Mouse (Mus musculus): ENCODE results near the gene H2-Ab1. TPM values are rescaled to one million over a fixed set of nuclear protein-coding genes. Genes with fewer than 3 reads are reported as not detected.
"Not testable (repeated sequence)": the region's sequence is repeated elsewhere in the genome, so short reads cannot be mapped to it uniquely, and the experiment has no call there.

H2-Ab1 gene
- polyA plus RNA-seq, 1 experiment from 2014 or later: 42.0 TPM

DNA sequence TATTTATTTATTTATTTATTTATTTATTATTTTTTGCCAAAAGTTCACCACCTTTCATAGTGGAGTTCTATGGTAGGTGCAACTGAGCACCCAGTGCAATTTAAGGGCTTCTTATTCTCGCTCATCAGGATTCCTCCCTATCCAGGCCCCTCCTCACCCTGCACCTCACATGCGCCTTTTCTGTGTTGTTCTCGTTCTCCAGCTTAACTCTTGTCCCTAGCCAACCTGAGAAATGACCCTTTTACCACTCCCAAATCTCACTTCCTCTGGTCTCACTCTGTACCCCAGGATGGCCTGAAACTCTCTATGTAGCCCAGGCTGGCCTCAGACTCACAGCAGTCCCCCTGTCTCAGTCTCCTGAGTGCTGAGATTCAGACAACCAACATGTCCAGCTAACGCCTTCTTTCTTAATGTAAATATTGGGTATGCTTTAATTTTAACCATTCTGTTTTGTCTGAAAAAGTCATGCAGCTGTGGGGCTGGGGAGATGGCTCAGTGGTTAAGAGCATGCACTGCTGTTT lies 44.2 kb downstream of the H2-Ab1 start:
- 87% methylated on average over 4 of the region's 4 CpGs for WGBS
- ATAC-seq (ENCODE audit: borderline replicate concordance, extremely low read depth, low FRiP score, low TSS enrichment): no peak
- no peak overlapping the region for H3K9ac ChIP-seq

DNA sequence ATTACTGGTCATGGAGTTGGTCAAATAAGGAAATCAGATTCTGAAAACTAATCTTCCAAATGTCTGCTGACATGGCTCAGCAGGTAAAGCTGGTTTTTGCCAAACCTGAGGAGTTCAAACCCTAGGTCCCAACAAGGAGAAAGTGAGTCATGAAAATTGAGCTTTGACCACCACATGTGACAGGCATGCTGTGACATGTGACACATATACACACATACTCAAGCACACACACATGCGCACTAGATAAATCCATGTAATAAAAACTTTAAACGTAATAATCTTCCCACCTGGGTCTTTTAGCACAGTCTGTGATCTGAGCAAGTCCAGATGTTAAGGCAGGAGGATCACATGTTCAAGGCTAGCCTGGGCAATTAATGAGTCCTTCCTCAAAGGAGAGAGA lies 46.3 kb downstream of the H2-Ab1 start:
- 78% methylated on average over 2 of the region's 2 CpGs for WGBS

More for the DNA sequence above, 44.2 kb downstream of the H2-Ab1 start:
- Histone ChIP-seq H3K4me2 (no peak overlapping the region), H3K36me3 (no peaks in the 10 kb centered on the region), H3K27ac (no peak overlapping the region), H3K27me3 (no peaks in the 10 kb centered on the region), H3K9me3 (no peaks in the 10 kb centered on the region), H3K4me3 (no peak overlapping the region), H3K4me1 (no peaks in the 10 kb centered on the region)

DNA sequence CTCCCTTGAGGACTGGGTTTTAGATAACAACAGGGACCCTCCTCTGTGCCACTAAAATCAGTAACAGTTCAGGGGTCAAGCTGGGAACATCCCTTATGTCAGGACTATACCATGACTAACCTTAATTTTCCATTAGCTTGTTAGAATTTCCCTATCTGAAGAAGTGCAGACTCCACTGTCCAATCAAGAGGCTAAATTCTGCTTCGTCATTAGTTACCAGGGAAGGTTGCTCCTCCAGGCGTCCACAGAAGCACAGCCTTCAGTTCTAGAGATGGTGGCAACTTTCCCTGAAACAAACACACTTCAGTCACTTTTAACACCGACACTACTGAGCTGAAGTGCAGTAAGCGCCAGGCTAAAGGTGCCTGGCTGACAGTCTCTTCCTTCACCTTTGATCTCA lies 47.3 kb downstream of the H2-Ab1 start:
- Histone ChIP-seq H3K27me3 (peaks cover 3% of the 10 kb centered on the region; the same call in 1 of the 2 replicates), H3K27ac (no peak overlapping the region), H3K4me2 (no peak overlapping the region), H3K9me3 (no peaks in the 10 kb centered on the region), H3K4me3 (no peak overlapping the region), H3K9ac (no peak overlapping the region), H3K36me3 (no peaks in the 10 kb centered on the region), H3K4me1 (0 out of 2 replicates have a peak, but pooled peaks cover 3% of the 10 kb centered on the region)
- ATAC-seq (ENCODE audit: borderline replicate concordance, extremely low read depth, low FRiP score, low TSS enrichment): no peak
- 10% methylated on average over 4 of the region's 4 CpGs for WGBS

More for the DNA sequence above, 46.3 kb downstream of the H2-Ab1 start:
- Histone ChIP-seq H3K9ac (no peak overlapping the region), H3K36me3 (no peaks in the 10 kb centered on the region), H3K4me1 (no peaks in the 10 kb centered on the region), H3K4me3 (no peak overlapping the region), H3K4me2 (no peak overlapping the region), H3K27ac (no peak overlapping the region), H3K27me3 (peaks cover 3% of the 10 kb centered on the region; the same call in 1 of the 2 replicates), H3K9me3 (no peaks in the 10 kb centered on the region)
- no peak for ATAC-seq (ENCODE audit: borderline replicate concordance, extremely low read depth, low FRiP score, low TSS enrichment)

- Histone ChIP-seq H3K4me2 (no peak within 1 kb of the TSS), H3K9ac (no peak within 1 kb of the TSS), H3K27me3 (peaks cover 3% of the 10 kb centered on the region; the same call in 1 of the 2 replicates), H3K9me3 (no peaks in the 10 kb centered on the region), H3K36me3 (no peaks in the 10 kb centered on the region), H3K4me1 (0 out of 2 replicates have a peak, but pooled peaks cover 3% of the 10 kb centered on the region), H3K27ac (no peak within 1 kb of the TSS), H3K4me3 (no peak within 1 kb of the TSS)
- ATAC-seq (ENCODE audit: borderline replicate concordance, extremely low read depth, low FRiP score, low TSS enrichment): peak; percentile 64
Observed at GRCm38 (mm10) chr17:34305380-34306030, 48.0 kb downstream of the H2-Ab1 start, which contains the start of gene H2-Eb1. TSS of gene H2-Eb1 (plus strand) at chr17:34305867.

DNA sequence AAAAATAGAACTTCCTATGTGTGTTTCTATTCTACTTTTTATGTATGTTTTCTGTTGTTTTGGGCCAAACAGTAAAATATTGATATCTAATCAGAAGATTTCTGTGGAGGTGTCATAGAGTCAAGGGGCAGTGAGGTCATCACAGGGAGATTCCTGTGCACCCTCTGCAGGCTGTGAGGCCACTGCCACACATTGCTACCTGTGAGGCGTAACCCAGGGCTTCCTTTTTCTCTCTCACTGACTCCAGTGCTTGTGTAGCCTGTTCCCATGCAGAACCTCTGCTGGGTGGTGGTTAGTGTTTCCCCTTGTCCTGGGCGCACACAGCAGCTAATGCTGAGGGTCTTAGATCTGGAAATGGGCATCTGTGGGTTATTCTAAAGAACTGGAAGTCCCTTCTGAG lies 48.9 kb downstream of the H2-Ab1 start:
- Histone ChIP-seq H3K4me2 (no peak overlapping the region), H3K4me3 (no peak overlapping the region), H3K27me3 (peaks cover 3% of the 10 kb centered on the region; the same call in 1 of the 2 replicates), H3K9ac (no peak overlapping the region), H3K4me1 (0 out of 2 replicates have a peak, but pooled peaks cover 3% of the 10 kb centered on the region), H3K36me3 (no peaks in the 10 kb centered on the region), H3K9me3 (no peaks in the 10 kb centered on the region), H3K27ac (no peak overlapping the region)
- 79% methylated on average over 2 of the region's 2 CpGs for WGBS
- ATAC-seq (ENCODE audit: borderline replicate concordance, extremely low read depth, low FRiP score, low TSS enrichment): no peak

- Histone ChIP-seq H3K36me3 (no peaks in the 10 kb centered on the region), H3K4me3 (no peak overlapping the region), H3K27ac (no peak overlapping the region), H3K9me3 (no peaks in the 10 kb centered on the region), H3K9ac (no peak overlapping the region), H3K27me3 (peaks cover 3% of the 10 kb centered on the region; the same call in 1 of the 2 replicates), H3K4me2 (no peak overlapping the region), H3K4me1 (0 out of 2 replicates have a peak, but pooled peaks cover 3% of the 10 kb centered on the region)
- ATAC-seq (ENCODE audit: borderline replicate concordance, extremely low read depth, low FRiP score, low TSS enrichment): no peak
Observed at GRCm38 (mm10) chr17:34307216-34307615, 49.7 kb downstream of the H2-Ab1 start.

- no peaks in the 10 kb centered on the region for H3K9me3 ChIP-seq
- H3K4me1 ChIP-seq: 0 out of 2 replicates have a peak, but pooled peaks cover 3% of the 10 kb centered on the region
- no peak overlapping the region for H3K4me2 ChIP-seq
- H3K4me3 ChIP-seq: no peak overlapping the region
- H3K36me3 ChIP-seq: no peaks in the 10 kb centered on the region
- H3K27me3 ChIP-seq: peaks cover 3% of the 10 kb centered on the region; the same call in 1 of the 2 replicates
- H3K27ac ChIP-seq: no peak overlapping the region
- H3K9ac ChIP-seq: no peak overlapping the region
- WGBS: 74% methylated on average over 4 of the region's 4 CpGs
- ATAC-seq (ENCODE audit: borderline replicate concordance, extremely low read depth, low FRiP score, low TSS enrichment): no peak
Observed at GRCm38 (mm10) chr17:34308161-34308560, 50.7 kb downstream of the H2-Ab1 start.

DNA sequence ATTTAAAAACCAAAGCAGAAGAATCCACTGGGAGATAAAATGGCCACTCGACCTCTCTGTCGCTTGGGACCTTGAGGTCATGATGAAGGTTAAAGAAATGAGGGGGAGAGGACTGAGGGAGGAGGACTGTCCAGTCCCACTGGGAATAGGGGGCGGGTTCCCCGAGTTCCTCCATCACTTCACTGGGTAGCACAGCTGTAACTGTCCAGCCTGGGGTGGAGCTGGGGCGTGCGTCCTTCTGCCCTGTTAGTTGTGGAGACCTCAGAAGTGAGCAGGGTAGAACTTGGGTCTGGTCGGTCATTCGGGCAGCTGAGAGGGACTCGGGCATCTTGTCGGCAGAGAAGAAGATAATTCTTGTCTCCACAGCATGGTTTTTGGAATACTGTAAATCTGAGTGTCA lies 51.7 kb downstream of the H2-Ab1 start:
- WGBS: 21% methylated on average over 10 of the region's 10 CpGs
- H3K4me2 ChIP-seq: peak overlapping the region; percentile 81

GRCm38 (mm10) chr17:34309683-34310385 lies 52.3 kb downstream of the H2-Ab1 start:
- ATAC-seq (ENCODE audit: borderline replicate concordance, extremely low read depth, low FRiP score, low TSS enrichment): peak; percentile 71; the same call in 1 of the 2 replicates
- Histone ChIP-seq H3K27ac (no peak overlapping the region), H3K9me3 (no peaks in the 10 kb centered on the region), H3K9ac (peak overlapping the region; percentile 60), H3K36me3 (no peaks in the 10 kb centered on the region), H3K27me3 (peaks cover 3% of the 10 kb centered on the region; the same call in 1 of the 2 replicates), H3K4me1 (0 out of 2 replicates have a peak, but pooled peaks cover 3% of the 10 kb centered on the region), H3K4me3 (peak overlapping the region; percentile 61), H3K4me2 (peak overlapping the region; percentile 81)
- WGBS: 19% methylated on average over 38 of the region's 38 CpGs

More for the DNA sequence above, 51.7 kb downstream of the H2-Ab1 start:
- Histone ChIP-seq H3K27ac (no peak overlapping the region), H3K4me1 (0 out of 2 replicates have a peak, but pooled peaks cover 3% of the 10 kb centered on the region), H3K9ac (peak overlapping the region; percentile 60), H3K27me3 (peaks cover 3% of the 10 kb centered on the region; the same call in 1 of the 2 replicates), H3K36me3 (no peaks in the 10 kb centered on the region), H3K4me3 (peak overlapping the region; percentile 61), H3K9me3 (no peaks in the 10 kb centered on the region)
- no peak for ATAC-seq (ENCODE audit: borderline replicate concordance, extremely low read depth, low FRiP score, low TSS enrichment)

DNA sequence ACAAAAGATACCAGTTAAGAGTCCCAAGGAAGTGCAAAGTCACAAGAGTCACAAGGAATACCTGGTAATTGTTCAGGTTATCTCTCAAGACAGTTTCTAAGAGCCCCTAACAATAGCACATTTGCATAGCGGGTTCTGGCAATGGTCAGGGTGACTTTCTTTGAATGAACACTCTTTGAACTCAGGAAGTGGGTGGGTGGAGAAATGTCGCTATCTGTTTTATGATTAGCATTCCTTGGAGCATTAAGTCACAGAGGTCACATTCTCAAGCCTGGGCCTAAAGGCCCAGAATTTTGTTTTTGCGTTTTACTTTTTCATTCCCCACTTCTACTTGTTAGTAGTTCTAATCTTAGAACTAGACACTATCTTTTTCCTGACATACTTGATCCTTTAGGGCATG lies 53.0 kb downstream of the H2-Ab1 start:
- not testable (repeated sequence) for H3K27me3 ChIP-seq; H3K9me3 ChIP-seq; H3K36me3 ChIP-seq; H3K4me2 ChIP-seq; H3K27ac ChIP-seq; H3K9ac ChIP-seq; H3K4me3 ChIP-seq; ATAC-seq (ENCODE audit: borderline replicate concordance, extremely low read depth, low FRiP score, low TSS enrichment); H3K4me1 ChIP-seq
- 74% methylated on average over 3 of the region's 3 CpGs for WGBS

DNA sequence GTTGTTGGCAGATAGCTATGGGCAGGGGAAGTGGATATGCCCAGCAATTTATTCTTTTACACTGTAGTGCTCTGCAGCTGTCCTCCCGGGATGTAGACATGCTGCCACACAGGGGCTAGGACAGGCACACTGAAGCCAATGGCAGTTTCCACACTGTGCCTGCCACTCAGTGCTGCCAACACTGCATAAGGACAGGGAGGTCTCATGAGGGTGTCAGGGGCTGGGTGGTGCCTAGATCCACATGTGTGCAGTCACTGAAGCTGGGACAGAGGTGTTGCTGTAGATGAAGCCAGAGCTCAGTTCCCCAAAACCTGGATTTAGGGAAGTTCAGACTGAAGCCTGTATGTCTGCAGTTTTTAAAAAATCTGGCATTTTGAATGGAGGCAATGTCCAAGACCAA lies 54.7 kb downstream of the H2-Ab1 start:
- H3K4me2 ChIP-seq: no peak overlapping the region
- ATAC-seq (ENCODE audit: borderline replicate concordance, extremely low read depth, low FRiP score, low TSS enrichment): no peak
- peaks cover 1% of the 10 kb centered on the region; the same call in 1 of the 2 replicates for H3K27me3 ChIP-seq
- no peaks in the 10 kb centered on the region for H3K36me3 ChIP-seq
- H3K27ac ChIP-seq: no peak overlapping the region
- H3K4me3 ChIP-seq: no peak overlapping the region
- H3K4me1 ChIP-seq: 0 out of 2 replicates have a peak, but pooled peaks cover 3% of the 10 kb centered on the region
- H3K9me3 ChIP-seq: no peaks in the 10 kb centered on the region
- H3K9ac ChIP-seq: no peak overlapping the region
- WGBS: 61% methylated on average over 1 of the region's 1 CpGs

DNA sequence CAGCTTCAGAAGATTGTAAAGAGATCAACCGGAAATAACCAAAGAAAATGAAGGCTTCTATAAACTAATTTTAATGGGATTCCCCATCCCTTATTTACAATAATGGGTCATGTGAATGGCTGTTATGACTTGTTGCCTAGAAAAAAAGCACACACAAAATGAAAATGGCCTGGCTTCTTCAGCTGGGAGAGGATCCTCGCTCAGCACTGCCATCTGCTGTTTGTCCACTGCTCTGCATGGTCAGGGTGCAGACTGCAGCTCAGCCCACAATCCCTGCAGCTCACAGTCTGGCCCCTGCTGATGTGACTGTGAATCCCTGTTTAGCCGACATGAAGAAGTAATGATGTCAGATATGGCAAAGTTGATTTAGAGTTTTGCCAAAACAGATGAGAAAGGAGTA lies 55.9 kb downstream of the H2-Ab1 start:
- Histone ChIP-seq H3K4me1 (0 out of 2 replicates have a peak, but pooled peaks cover 3% of the 10 kb centered on the region), H3K9me3 (no peaks in the 10 kb centered on the region), H3K27me3 (no peaks in the 10 kb centered on the region), H3K4me3 (no peak overlapping the region), H3K9ac (no peak overlapping the region), H3K4me2 (no peak overlapping the region), H3K36me3 (no peaks in the 10 kb centered on the region), H3K27ac (no peak overlapping the region)
- WGBS: 28% methylated on average over 3 of the region's 3 CpGs
- ATAC-seq (ENCODE audit: borderline replicate concordance, extremely low read depth, low FRiP score, low TSS enrichment): no peak
